Comparison of ENCODE assay signal across 9 mouse cellular contexts in the genomic region with DNA sequence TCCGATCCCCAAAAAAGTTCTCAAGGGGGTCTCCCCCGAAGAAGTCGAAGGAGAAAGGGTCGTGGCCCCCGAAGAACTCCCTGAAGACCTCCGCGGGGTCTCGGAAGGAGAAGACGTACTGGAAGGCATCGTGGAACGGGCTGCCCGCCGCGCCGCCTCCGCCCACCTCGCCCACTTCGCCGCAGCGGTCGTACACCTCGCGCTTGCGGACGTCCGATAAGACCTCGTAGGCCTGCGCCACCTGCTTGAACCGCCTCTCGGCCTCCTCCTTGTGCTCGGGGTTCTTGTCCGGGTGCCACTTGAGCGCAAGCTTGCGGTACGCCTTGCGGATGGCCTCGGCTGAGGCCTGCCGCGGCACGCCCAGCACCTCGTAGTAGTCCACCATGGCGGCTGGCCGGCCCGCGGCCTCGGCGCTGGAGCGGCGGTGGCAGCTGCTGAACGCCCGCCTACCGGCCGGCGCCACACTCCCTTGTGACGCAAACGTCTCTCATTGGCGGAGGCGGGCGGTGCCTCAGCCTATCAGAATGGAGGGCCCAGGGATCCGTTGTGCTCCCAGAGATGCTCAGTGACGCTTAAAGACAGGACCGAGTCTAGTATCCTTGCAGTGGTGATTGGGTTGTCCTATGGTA. TPM values are rescaled to one million over a fixed set of nuclear protein-coding genes. Genes with fewer than 3 reads are reported as not detected.
DNase-seq lines count a peak whose midpoint lies in the region; ATAC-seq and TF ChIP-seq lines count a peak whose summit lies in the region.
"Had no signal": no experiment of that assay in that cellular context is flagged by ENCODE, and none has a peak within 500 bp of the region (broad histone marks: within the 10 kb centered on the region; RNA-seq: fewer than 3 reads in every experiment).

A gene (minus strand): TSS at position 489 of the 629 bp plus-strand sequence.

- 6% methylated on average over 62 of the region's 62 CpGs for WGBS in hindbrain, postnatal 0 days

- peak; percentile 100 for ATAC-seq in frontal cortex, adult (ENCODE audit: low TSS enrichment)
- ATAC-seq in hindbrain, postnatal 0 days: peak; percentile 99

- no peaks in the 10 kb centered on the region for H3K36me3 ChIP-seq in hindbrain, postnatal 0 days (ENCODE audit: insufficient read depth, low read length)

- peak within 1 kb of the TSS; percentile 48; the same call in 1 of the 2 replicates for H3K27ac ChIP-seq in hindbrain, postnatal 0 days

- H3K9ac ChIP-seq in hindbrain, postnatal 0 days (replicated peaks; ENCODE audit: low read length): peak within 1 kb of the TSS; percentile 58

- H3K4me2 ChIP-seq in hindbrain, postnatal 0 days (ENCODE audit: low read depth, low read length): peak within 1 kb of the TSS; percentile 74

- peak; percentile 80 to 89 for DNase-seq in adrenal gland, adult (ENCODE audit: inconsistent age in 2 of 2, low spot score in 1 of 2)
- peak; percentile 90 for DNase-seq in cerebellum, adult 9-11 months
- DNase-seq in hindbrain, postnatal 0 days (ENCODE audit: low spot score): peak; percentile 93
- peak; percentile 73 to 79 for DNase-seq in left cerebral cortex, adult 8-10 months (ENCODE audit: low spot score in 2 of 2)
- DNase-seq in lung, postnatal 4 days: peak; percentile 83 to 87
- DNase-seq in right cerebral cortex, postnatal 36 days (ENCODE audit: low spot score in 2 of 2): peak; percentile 65 to 78
- DNase-seq in urinary bladder, postnatal 25 days (ENCODE audit: low spot score): no peak

- TF ChIP-seq CTCF in hindbrain, postnatal 0 days (IDR thresholded peaks at IDR 0.05; ENCODE audit: low read depth): no peak

- H3K9me3 ChIP-seq in hindbrain, postnatal 0 days (ENCODE audit: low read length): no peaks in the 10 kb centered on the region

- peaks cover 4% of the 10 kb centered on the region; the same call in 1 of the 2 replicates for H3K4me1 ChIP-seq in hindbrain, postnatal 0 days (ENCODE audit: insufficient read depth, low read length)

- H3K27me3 ChIP-seq in hindbrain, postnatal 0 days (ENCODE audit: insufficient read depth, low read length): no peaks in the 10 kb centered on the region

- peak within 1 kb of the TSS; percentile 40 for H3K4me3 ChIP-seq in hindbrain, postnatal 0 days (ENCODE audit: low read length)

RNA-seq across cellular contexts. Expression of the gene that starts here (rescaled TPM):
- total RNA-seq in hindbrain, postnatal 0 days (2014; rRNA removed): 4.7 and 7.5 TPM in 2 replicates
- 8.6 and 11.7 TPM in 2 replicates for polyA plus RNA-seq in hindbrain, postnatal 0 days (2015; fragmentation: Nextera tagmentation; extraction: Ambion mirVana)
- 1 to 10 TPM; 1.2 to 3.1 (median 2.2) TPM for total RNA-seq in left cerebral cortex, adult 8-10 months (2022)
- total RNA-seq: gastrocnemius, postnatal 36 days had no signal
